Mouse (Mus musculus) megakaryocyte, embryonic 14.5 days (primary cell): ENCODE results near the gene Dao.

Experiments
- FLI1 ChIP-seq: IDR thresholded peaks from 2 replicates; pipeline ENCODE4 v1.6.1; 2012; ENCODE audit warnings: low read length, inconsistent platforms, mixed read lengths
- GATA1 ChIP-seq: IDR thresholded peaks from 3 replicates; pipeline ENCODE4 v1.6.1; 2012; ENCODE audit warnings: mixed read lengths, low read length, inconsistent platforms, borderline replicate concordance

GRCm38 (mm10) chr5:113992339-113992831, 11.1 kb upstream of the Dao start:
- TF ChIP-seq GATA1 (no peak), FLI1 (no peak)
